Mouse (Mus musculus): ENCODE data around the gene Pigs.

The Pigs gene

DNA sequence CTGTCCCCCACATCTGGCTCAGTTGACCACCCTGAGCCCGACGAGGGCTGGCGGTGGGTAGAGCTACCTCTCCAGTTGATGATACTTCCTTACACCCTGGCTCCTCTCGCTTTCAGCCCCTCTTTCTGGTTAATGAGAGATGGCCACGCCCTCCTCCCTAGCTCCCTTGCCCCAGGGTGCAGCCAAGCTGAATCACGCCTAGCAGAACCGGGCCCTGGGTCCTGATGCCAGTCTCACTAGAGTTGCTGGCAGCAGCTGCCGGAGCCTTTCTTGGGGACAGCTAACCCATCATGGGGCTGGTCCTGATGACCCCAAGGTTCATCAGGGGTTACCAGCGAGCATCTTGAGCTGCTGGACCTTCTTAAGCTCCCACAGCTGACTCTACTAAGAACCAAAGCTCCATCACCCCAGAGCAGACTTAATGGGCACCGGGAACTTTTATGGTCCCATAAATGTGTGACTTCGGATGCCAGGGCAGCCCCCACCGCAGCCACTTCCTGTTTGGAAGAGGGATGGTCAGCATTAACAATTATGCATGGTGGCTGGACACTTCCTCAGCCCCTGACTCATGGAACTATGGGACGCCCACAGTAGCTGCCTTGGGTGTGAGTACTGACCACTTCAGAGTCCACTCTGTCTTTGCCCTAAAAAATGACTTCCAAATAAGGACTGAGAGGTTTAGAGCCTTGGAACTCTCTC, 35.2 kb downstream of the Pigs start:
- DNase-seq (ENCODE audit: low read depth, low spot score): no peak

DNA sequence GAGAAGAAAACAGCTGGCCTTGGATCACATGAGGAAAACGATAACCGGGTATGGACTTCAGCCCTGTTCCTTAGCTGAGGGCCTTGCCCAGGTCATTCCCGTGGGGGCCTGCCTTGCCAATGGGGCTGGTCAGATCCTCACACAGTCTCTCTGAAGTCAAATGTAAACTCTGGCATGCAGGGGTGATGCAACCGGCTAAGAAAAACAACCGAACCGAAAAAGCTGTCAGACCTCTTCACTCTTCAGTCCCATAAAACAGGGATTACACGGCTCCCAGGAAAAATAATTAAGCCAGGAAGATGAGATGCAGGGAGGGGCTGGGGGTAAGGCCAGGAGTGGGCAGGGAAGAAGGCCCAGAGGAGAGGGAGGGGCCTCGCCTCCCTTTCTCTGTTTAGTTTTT, 35.9 kb downstream of the Pigs start:
- no peak for DNase-seq (ENCODE audit: low read depth, low spot score)

DNA sequence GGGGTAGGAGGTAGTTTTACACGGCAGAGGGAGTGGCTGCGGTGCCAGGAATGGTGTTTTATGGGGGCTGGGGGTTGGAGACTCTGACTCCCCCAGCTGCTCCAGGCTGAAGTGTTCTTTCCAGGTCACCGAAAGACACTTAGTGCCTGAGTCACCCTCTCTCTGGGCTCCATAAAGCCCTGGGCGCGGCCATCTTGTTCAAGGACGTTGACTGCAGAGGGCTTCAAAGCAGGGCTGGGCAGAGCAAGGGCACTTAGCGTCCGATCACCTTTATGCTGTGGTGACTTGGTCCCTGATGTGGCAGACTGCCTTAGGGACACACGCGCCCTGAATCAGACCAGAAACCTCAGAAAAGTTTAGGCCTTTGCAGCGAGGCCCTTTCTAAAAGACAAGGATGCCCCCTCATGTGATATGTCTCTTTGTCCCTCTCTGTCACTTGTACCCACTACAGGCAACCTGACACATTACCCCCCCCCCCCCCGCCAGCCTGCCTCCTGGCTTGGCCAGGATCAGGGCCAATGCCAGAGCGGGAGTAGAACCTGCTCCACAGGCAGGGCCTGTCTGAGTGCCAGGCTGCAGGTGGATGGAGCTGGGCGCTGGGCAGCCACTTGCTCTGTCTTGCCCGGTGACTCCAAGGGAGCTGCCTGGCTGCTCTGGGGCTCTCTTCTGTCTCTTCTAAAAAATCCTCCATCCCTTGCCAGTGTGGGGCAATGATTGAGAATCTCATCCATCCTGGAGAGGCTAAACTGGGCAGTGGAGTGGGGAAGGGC, 39.4 kb downstream of the Pigs start:
- DNase-seq (ENCODE audit: low read depth, low spot score): no peak

GRCm38 (mm10) chr11:78370389-78370788, 42.2 kb downstream of the Pigs start:
- peak; percentile 80 for DNase-seq (ENCODE audit: low read depth, low spot score)

DNA sequence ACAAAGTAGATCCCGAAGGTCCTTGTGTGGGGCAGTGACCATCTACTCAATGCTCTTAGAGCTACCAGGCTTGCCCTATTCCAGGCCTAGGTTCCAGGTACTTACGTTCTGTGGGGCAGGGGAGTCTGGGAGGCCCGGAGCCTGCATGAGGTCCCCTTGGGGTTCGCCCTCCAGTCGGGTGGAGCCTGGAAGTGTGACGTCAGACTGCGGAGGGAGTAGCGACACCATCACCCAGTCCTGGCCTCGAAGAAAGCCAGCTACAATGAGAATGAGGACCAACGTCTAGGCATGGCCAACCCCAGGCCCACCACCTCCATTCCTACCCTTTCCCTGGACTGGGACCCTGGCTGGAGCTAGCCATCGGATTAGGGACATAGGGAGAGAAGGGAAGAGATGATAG, 43.5 kb downstream of the Pigs start:
- no peak for DNase-seq (ENCODE audit: low read depth, low spot score)

DNA sequence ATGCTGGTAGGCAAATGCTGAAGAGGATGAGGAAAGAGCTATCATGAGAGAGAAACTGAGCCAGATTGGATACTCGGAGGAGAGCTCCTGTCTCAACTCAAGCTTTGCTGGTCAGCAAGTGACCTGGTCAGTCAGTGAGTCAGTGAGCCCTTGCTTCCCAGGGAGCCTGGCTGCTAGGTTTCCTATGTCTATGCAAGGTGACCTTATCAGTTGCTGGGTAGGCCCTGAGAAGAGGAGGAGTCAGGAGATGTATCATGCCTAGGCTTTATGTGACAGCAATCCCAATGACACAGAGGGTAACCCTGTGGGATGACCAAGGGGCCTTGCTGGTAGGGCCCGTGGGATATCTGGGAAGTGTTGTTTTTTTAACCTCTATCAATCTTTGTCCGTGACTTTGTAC, 44.0 kb downstream of the Pigs start:
- DNase-seq (ENCODE audit: low read depth, low spot score): no peak

GRCm38 (mm10) chr11:78372610-78373009, 44.4 kb downstream of the Pigs start:
- DNase-seq (ENCODE audit: low read depth, low spot score): no peak

GRCm38 (mm10) chr11:78374147-78374546, 45.9 kb downstream of the Pigs start:
- DNase-seq (ENCODE audit: low read depth, low spot score): no peak

DNA sequence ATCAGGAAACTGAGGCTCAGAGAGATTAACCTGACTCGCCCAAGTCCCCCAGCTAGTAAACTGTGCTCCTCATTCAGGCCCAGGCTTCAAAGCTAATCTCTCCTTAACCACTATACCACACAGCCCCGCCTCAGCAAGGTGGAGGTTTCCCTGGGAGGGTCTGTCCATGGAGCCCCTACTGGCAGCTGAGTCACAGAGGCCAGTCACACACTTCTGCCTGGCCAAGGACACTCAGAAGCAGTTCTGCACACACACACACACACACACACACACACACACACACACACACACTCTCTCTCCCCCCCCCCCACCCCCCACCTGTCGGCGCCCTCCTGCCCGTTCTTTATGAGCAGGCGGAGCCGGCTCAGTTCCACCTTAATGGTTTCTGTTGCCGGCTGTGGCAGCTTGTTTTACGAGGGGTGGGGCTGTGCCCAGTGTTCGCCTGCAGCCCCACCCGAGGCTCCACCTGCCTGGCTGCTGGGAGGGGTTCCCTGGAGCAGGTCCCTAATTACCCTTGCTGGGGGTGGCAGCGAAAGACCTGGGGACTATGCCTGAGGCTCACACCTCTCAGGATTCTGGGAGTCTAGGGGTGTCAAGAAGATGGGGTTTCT, 49.4 kb downstream of the Pigs start:
- no peak for DNase-seq (ENCODE audit: low read depth, low spot score)

- DNase-seq (ENCODE audit: low read depth, low spot score): no peak
Measured at GRCm38 (mm10) chr11:78380351-78380750, 52.1 kb downstream of the Pigs start.

DNA sequence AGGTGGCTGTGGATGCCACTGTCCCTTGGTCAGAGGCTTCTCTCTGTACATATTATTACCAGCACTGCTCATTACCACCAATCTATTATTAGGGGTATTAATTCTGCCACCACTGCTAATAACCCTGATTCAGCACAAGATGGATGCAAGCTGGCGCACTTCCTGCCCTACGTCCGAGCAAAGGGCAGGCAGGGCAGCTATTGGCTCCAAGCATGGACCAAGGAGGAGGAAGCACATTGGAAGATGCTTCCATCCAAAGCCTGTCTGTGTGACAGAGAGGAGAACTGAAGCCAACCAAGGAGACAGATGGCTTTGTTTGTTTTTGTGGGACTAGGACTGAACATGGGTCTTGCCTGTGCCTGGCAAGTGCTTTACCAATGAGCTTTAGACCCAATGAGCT, 52.8 kb downstream of the Pigs start:
- no peak for DNase-seq (ENCODE audit: low read depth, low spot score)

DNA sequence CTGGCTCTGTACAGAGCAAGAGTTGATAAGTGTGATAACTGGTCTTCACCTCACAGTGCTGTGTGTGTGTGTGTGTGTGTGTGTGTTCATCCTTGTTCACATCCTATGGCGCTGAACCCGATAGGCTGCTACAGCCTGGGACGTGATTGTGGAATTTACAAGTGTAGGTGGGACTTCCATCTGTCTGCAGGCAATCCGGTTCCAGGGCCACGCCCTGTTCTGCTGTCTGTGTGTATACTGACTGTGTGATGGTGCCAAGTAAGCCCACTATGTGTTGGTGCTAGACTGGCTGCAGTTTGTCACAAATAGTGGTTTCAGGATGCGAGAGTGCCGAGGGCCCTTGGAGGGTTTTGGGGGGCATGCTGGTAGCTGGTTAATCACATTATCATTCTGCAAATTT, 54.1 kb downstream of the Pigs start:
- peak; percentile 51 for DNase-seq (ENCODE audit: low read depth, low spot score)

DNA sequence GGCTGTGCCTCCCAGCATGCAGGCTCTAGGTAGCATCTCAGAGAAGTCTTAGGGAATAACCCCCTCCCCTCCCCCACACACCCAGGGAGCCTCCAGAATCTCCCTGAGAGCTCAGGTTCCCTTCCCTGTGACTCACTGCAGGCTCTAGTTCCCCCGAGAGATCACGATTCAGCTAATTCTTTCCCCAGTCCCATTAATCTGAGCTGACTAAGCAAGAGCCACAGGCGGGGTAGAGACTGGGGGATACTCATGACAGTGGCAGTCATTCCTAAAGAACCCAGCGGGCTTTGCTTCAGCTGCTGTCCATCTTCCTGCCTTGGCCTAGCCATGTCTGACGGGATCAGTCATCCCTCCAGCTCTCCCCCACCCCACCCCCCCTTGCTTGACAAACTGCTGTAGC, 54.5 kb downstream of the Pigs start:
- DNase-seq (ENCODE audit: low read depth, low spot score): no peak

- no peak for DNase-seq (ENCODE audit: low read depth, low spot score)
Measured at GRCm38 (mm10) chr11:78385776-78386175, 57.6 kb downstream of the Pigs start.

GRCm38 (mm10) chr11:78386508-78387043, 58.4 kb downstream of the Pigs start, which contains the start of gene Foxn1:
Foxn1 (minus strand) TSS chr11:78386558.
- no peak for DNase-seq (ENCODE audit: low read depth, low spot score)
